Mouse (Mus musculus) embryo, embryonic 10.5 days (tissue): ENCODE results near the gene Tbrg4.

Source experiments
- DNase-seq: peaks from one replicate; pipeline ENCODE4 v3.0.0-alpha.2; 2015; ENCODE audit warnings: low spot score

Gene Tbrg4

DNA sequence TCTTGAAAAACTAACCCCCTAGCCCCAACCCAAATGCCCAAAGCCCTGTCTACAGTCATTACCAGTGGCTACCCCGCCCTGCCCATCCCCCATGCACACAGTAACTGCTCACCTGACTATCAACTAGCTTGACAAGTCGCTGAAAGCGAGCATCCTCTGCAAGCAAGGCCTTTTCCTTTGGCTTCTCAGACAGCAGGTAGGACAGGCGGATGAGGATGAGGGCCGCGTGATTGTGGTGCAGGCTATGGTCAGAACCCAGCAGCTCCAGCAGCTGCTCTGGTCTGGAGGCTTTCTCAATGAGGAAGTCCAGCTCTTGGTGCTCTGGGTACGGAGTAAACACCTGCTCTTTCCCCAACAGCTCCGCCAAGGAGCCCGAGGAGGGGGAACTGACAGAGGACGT lies 2.2 kb downstream of the Tbrg4 start:
- DNase-seq: no peak

GRCm38 (mm10) chr11:6615250-6616205 lies 10.3 kb downstream of the Tbrg4 start:
- DNase-seq: no peak

- DNase-seq: peak; percentile 82
Observed at GRCm38 (mm10) chr11:6605491-6606399, 20.1 kb downstream of the Tbrg4 start, which contains the start of gene Nacad. Gene Nacad (minus strand): TSS chr11:6606053.

- DNase-seq: peak; percentile 26
Observed at GRCm38 (mm10) chr11:6605021-6605481, 20.8 kb downstream of the Tbrg4 start.

GRCm38 (mm10) chr11:6604604-6604936 lies 21.3 kb downstream of the Tbrg4 start:
- no peak for DNase-seq

DNA sequence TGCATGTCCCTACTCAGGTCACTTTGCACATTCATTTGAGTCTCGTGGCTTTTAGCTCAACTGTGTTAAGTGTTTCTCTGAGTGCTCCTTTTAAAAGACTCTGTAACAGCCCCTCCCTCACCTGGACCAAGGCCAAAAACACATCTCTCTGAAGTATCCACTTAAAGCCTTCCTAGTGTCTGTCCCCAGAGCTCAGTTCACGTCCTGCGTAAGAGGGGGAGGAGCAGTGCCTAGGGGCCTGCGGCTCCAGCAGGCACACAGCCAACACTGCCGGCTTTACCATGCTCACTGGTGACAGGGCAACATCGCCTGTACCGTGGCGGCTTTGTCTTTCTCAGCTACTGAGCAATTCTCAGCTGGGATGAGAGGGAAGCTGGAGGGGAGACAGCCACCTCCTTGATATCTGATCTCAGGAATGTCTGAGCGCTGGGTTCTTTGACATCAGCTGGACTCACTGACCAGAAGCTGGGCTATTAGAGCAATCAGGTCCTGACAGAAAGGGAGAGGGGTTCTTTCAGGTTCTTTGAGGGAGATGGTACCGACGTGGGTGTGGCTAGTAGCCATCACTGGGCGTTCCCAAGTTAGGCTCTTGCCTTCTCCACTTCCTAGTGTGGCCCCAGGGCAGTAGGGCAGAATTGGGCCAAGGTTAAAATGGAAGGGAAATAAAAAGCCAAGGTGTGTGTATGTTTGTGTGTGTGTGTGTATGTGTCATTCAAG lies 21.8 kb downstream of the Tbrg4 start:
- DNase-seq: no peak

- no peak for DNase-seq
Observed at GRCm38 (mm10) chr11:6603224-6603623, 22.6 kb downstream of the Tbrg4 start.

- DNase-seq: no peak
Observed at GRCm38 (mm10) chr11:6602662-6603061, 23.2 kb downstream of the Tbrg4 start.

DNA sequence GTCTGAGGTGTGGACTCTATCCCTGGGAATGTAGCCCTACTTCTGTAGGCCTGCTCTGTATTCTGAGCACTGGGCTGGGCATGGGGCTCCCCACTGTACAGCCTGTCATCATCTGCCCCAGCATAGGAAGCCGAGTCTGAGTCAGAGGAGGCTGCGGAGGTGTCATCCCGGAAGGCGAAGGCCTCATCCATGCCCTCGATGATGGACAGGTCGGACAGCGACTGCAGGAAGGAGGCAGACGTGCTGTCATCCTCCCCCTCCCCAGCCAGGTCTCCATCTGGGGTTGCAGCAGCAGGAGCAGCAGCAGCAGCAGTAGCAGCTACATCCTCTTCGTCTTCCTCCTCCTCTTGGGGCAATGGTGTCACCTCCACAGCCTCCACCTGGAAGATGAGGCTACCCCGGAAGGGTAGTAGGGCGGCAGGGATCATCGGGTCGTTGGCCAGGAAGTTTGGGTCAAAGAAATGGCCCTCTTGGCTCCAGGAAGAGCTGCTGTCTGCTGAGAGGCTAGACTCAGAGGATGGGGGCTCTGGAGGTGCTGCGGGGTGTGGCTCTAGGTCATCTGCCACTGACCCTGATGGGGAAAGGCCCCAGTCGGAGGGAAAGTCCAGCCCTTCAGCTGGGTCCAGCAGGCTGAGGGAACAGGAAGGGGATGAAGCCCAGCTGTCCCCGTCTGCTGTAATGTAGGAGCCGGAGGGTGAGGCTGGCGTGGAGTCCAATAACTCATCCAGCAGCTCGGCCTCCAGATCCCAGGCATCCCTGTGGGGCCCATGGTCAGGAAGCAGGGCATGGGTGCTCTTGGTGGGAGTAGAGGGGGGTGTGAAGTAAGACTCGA lies 24.0 kb downstream of the Tbrg4 start:
- no peak for DNase-seq

DNA sequence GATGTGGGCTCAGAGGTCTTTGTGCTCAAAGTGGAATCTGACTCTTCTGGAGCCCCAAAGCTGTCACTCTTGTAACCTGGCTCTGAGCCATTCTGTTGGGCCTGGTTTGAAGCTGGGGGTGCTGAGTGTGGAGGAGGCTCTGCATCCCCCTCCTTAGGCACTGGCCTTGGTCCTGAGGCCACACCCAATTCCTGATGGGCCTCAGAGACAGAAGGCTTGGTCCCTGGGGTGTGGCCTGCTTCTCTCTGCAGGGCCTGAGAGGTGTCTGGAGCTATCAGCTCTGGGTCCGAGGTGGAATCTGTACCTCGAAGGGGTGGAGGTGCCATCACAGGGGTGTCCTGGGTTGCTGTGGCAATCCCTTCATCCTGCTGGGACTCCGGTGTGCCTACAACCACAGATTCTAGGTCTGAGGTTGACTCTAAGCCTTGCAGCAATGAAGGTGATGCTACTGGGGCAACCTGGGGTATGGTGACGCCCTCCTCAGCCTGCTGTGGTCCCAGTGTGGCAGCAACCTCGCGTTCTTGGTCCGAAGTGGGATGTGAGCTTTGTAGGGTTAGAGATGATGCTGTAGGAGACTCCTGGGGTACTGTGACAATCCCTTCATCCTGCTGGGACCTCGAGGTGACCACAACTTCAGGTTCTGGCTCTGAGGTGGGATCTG lies 25.5 kb downstream of the Tbrg4 start:
- DNase-seq: no peak

DNA sequence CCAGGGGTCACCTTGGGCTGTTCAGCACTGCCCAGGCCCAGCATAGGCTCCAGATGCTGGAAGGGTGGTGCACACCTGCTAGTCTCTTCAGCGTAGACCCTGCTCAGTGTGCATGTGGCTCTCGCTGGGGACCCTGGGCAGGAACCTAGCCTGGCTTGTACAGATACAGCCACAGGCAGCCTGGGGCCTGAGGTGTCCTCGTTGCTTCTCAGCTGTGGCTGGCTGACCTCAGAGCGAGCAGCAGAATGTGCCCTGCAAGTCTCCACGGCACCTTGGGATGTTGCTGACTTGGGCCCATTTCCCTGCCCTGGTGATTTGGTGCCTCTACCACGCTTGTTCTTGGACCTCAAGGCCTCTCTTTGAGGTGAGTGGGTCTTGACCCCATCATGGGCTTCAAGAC lies 26.0 kb downstream of the Tbrg4 start:
- DNase-seq: no peak

DNA sequence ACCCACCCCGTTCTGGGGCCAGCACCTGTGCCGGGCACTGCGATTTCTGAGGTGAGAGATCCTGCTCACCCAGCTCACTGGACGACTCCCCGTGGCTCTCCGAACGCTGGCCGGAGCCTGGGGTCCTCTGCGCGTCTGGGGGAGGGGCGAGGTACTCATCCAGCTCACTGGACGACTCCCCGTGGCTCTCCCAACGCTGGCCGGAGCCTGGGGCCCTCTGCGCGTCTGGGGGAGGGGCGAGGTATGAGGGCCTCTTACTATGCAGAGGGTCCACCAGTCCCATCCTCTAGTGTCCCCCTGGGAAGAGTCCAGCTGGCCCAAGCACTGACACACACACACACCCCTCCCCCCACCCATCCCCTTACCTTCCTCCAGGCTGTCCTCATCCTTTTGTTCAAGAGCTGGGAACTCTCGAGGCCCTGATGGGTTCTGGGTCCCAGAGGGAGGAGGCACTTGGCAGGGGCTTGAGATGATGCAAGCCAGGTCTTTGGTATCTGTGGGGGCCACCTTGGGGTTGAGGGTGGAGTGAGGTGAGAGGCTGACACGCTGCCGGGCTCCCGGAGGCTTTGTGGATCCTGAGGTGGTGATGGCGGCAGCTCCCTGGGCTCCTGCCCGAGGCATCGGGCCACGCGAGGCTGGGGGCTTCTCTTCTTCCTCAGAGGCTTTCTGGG lies 26.7 kb downstream of the Tbrg4 start:
- peak; percentile 40 for DNase-seq

GRCm38 (mm10) chr11:6598191-6598889 lies 27.5 kb downstream of the Tbrg4 start:
- no peak for DNase-seq

- DNase-seq: no peak
Observed at GRCm38 (mm10) chr11:6597523-6597922, 28.3 kb downstream of the Tbrg4 start.

DNA sequence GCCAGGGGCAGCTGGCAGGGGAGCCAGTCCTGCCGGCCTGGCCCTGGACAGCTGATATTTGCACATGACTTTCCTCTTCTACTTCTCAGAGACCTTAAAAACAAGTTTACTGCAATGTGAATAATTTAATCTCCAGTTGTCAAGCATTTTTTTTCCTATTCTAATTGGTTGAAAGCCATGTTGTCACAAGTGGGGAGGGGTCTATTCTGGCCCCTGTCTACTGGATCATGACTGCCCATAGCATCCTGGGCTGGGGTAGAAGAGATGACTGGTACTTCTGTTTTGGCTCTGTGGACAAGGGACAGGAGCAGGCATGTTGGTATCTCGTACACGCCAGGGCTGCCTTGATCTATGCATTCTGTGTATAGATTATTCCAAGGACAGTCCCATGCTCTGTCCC lies 29.3 kb downstream of the Tbrg4 start:
- no peak for DNase-seq

- no peak for DNase-seq
Observed at GRCm38 (mm10) chr11:6596205-6596604, 29.7 kb downstream of the Tbrg4 start.

DNA sequence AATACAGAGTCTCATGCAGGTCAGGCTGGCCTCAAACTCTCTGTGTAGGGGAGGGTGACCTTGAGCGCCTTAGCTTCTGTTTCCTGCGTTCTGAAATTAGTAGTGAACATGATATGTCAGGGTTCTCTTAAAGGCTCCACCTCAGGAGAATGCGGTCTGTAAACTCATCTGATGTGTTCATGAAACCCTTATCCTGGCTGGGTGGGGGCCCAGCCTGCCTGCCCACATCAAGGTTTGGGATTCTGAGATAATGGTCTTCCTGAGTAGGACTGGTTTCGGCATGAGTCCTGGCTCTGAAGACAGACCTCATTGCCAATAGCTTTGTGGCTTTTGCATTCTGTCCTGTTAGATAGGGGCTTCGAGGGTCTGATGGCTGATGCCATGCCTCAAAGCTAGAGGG lies 30.5 kb downstream of the Tbrg4 start:
- DNase-seq: no peak

DNA sequence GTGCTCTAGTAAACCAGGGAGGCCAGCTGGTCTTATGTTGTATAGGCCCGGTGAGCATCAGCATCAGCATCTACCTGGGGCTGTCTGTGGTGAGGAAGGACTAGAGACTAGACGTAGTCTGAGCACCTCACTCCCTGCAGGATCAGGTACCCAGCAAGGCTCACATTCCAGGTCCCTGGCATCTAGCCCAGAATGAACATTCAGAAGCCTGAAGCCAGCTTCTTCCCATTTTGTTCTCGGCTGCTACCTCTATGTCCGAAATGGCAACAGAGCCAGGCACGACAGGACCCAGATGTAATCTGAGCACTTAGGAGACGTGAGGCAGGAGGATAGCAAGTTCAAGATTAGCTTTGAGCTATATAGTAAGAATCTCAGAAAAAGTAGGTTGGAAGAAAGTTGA lies 31.0 kb downstream of the Tbrg4 start:
- no peak for DNase-seq

DNA sequence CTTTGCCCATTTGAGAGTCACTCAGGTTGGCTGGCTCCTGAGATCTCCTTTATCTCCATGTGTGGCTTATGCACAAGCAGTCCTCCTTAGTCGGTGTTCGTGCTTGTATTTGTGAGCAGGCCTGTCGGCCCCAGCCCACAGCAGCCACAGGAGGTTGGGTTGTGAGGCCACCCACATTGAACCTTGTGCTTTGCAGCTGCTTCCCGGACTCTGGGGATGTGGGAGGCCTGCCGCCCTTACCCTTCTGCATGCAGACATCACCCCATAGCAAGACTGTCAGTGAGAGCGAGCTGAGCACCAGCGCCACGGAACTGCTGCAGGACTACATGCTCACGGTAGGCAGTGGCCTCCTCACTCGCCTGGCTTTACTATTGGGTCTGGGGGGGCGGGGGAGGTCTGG lies 32.5 kb downstream of the Tbrg4 start:
- no peak for DNase-seq
